Mouse (Mus musculus): ENCODE measurements around the gene Sparcl1. TPM values are rescaled to one million over a fixed set of nuclear protein-coding genes. Genes with fewer than 3 reads are reported as not detected.

Gene Sparcl1
- polyA plus RNA-seq, 1 experiment from 2014 or later: 84.5 TPM

DNA sequence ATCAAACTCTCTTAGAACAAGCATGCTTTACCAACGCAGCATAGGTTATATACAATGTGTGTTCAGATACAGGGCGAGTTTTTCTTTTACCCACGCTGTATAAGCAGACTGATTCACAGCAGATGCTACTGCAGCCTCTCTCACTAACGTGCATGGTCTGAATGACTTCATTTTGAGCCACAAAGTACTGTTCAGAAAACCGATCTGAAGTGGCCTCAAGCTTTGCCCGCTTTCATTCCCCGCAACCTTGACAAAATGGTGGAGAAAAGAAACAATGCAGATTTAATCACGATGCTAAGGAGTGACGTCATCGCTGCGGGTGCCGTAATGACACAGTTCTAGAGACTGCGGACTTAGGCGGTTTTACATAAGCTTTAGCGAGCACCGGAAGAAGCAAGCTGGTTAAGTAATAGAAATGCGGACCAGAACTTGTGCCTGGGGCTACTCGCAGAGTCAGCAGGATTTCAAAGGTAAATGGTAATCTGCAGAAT, 4.6 kb downstream of the Sparcl1 start:
- Histone ChIP-seq H3K27ac (peak overlapping the region; percentile 79), H3K4me1 (replicated peaks) (peaks cover 62% of the 10 kb centered on the region), H3K36me3 (no peaks in the 10 kb centered on the region), H3K9me3 (no peaks in the 10 kb centered on the region), H3K9ac (replicated peaks) (peak overlapping the region; percentile 50), H3K4me2 (replicated peaks) (peak overlapping the region; percentile 53), H3K4me3 (replicated peaks) (peak overlapping the region; percentile 33), H3K27me3 (peaks cover 46% of the 10 kb centered on the region)
- ATAC-seq: peak; percentile 70
- 5% methylated on average over 18 of the region's 18 CpGs for WGBS

GRCm38 (mm10) chr5:104108127-104108875, 5.2 kb downstream of the Sparcl1 start:
- Histone ChIP-seq H3K4me2 (replicated peaks) (peak overlapping the region; percentile 53), H3K9ac (replicated peaks) (peak overlapping the region; percentile 50; the same call in 1 of the 2 replicates), H3K4me3 (replicated peaks) (peak overlapping the region; percentile 33), H3K36me3 (no peaks in the 10 kb centered on the region), H3K4me1 (replicated peaks) (peaks cover 59% of the 10 kb centered on the region), H3K27ac (peak overlapping the region; percentile 79), H3K27me3 (peaks cover 44% of the 10 kb centered on the region), H3K9me3 (no peaks in the 10 kb centered on the region)
- WGBS: 41% methylated on average over 11 of the region's 11 CpGs
- ATAC-seq: peak; percentile 53

- H3K9me3 ChIP-seq: no peaks in the 10 kb centered on the region
- WGBS: 44% methylated on average over 2 of the region's 2 CpGs
- ATAC-seq: no peak
Measured at GRCm38 (mm10) chr5:104104111-104104510, 9.4 kb downstream of the Sparcl1 start.

DNA sequence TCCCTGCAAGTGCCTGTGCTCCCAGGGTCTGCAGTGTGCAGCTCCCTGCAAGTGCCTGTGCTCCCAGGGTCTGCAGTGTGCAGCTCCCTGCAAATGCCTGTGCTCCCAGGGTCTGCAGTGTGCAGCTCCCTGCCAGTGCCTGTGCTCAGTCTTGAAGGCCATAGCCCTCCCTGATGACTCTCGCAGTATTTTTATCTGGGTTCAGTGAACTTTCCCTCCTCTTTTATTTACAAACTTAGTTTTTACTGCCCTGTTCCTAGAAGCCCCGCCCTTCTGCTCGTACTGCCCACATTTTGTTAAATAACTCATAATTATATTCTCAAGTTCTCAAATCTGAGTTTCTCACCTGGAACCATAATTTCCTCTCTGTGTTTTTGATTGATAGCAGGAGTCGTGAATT, 10.4 kb downstream of the Sparcl1 start:
- Histone ChIP-seq H3K4me1 (replicated peaks) (peaks cover 27% of the 10 kb centered on the region), H3K27me3 (peaks cover 32% of the 10 kb centered on the region), H3K27ac (no peak overlapping the region), H3K9ac (replicated peaks) (no peak overlapping the region), H3K4me2 (replicated peaks) (no peak overlapping the region), H3K9me3 (no peaks in the 10 kb centered on the region), H3K4me3 (replicated peaks) (no peak overlapping the region), H3K36me3 (no peaks in the 10 kb centered on the region)
- WGBS: 79% methylated on average over 4 of the region's 4 CpGs
- no peak for ATAC-seq

More at GRCm38 (mm10) chr5:104104111-104104510, 9.4 kb downstream of the Sparcl1 start:
- Histone ChIP-seq H3K36me3 (no peaks in the 10 kb centered on the region), H3K27ac (no peak overlapping the region), H3K27me3 (peaks cover 35% of the 10 kb centered on the region), H3K4me2 (replicated peaks) (no peak overlapping the region), H3K4me3 (replicated peaks) (no peak overlapping the region), H3K4me1 (replicated peaks) (peaks cover 33% of the 10 kb centered on the region), H3K9ac (replicated peaks) (no peak overlapping the region)

DNA sequence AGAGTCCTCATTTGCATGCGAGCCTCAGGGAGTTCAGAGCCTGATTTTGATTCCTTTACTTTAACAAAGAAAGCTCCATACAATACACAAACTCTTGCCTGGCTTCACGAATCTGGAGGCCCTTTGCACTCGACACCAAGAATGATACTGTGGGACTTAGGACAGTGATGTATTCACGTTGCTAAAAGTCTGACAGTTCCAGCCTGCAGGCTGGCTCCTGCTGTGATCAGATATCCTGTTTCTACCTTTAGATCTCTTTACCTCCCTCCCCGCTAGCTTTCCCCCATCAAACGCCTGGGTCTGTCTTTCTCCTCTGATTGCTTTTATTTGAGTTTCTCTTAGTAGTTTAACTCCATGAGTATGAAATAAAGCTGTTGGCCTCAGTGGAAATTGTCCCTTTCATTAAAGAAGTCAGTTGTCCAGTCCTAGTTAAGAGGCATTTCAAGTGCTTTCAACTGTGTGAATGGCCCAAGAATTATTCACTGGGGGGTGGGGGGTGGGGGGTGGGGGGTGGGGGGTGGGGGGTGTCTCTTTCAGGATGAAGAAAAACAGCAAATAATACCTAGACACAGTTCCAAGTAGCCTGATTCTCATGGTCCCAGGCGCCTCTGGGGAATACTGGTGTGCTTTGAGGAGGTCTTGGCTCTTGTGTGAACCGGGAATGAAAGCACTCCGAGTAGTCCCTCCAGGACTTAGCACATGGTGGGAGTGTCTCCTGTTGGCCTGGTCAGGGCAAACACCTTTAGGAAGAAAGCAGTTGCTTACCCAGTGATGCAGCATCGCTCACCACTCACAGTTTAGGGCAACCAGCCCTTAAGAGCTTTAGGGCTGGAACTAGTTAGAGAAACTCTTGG, 11.6 kb downstream of the Sparcl1 start:
- peaks cover 24% of the 10 kb centered on the region for H3K4me1 ChIP-seq (replicated peaks)
- peak; percentile 69 for ATAC-seq
- peak overlapping the region; percentile 44 for H3K27ac ChIP-seq
- no peak overlapping the region for H3K9ac ChIP-seq (replicated peaks)
- H3K36me3 ChIP-seq: no peaks in the 10 kb centered on the region
- peaks cover 21% of the 10 kb centered on the region for H3K27me3 ChIP-seq
- no peaks in the 10 kb centered on the region for H3K9me3 ChIP-seq
- 12% methylated on average over 10 of the region's 10 CpGs for WGBS
- H3K4me3 ChIP-seq (replicated peaks): no peak overlapping the region
- no peak overlapping the region for H3K4me2 ChIP-seq (replicated peaks)

DNA sequence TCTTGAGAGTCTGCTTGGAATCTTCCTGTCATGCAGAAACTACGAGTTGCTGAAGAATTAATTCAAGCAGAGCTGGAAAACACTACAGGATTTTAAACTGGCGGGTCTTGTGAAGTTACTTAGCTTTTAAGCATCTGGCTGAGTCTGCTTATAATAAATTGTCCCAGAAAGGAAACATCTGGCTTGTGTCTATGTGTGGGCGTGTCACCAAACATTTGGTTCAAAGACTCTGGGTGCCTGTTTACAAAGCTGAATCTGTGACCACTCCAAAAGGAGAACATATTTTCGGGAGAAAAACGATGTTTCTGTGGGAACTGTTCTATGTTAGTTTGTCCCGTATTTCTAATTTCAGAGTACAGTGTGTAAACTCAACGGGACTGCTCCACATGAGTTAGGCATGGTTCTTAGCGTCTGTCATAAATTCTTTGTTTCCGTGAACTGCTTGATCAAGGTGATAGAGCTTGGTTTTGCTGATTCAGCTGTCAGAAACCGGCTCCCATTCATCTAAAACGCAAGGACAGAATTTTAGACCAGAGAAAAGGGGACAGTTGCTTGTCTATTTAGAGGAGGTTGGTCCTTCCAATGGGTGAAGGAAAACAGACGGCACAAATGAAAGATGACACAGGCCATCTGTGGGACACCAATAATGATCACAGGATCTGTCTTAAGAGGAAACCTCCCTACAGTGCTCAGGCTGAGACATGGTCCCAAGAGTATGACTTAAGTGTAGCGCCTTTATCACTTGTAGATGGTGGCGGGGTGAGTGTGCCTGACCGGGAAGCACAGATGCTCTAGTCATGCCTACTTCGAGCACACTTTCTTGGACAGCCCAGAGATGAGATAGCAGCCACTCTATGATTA, 17.2 kb downstream of the Sparcl1 start:
- H3K4me1 ChIP-seq (replicated peaks): peaks cover 8% of the 10 kb centered on the region; the same call in 1 of the 2 replicates
- WGBS: 86% methylated on average over 16 of the region's 16 CpGs
- no peaks in the 10 kb centered on the region for H3K9me3 ChIP-seq
- H3K36me3 ChIP-seq: no peaks in the 10 kb centered on the region
- no peak overlapping the region for H3K9ac ChIP-seq (replicated peaks)
- ATAC-seq: no peak
- H3K4me3 ChIP-seq (replicated peaks): no peak overlapping the region
- no peak overlapping the region for H3K27ac ChIP-seq
- H3K4me2 ChIP-seq (replicated peaks): no peak overlapping the region
- no peaks in the 10 kb centered on the region for H3K27me3 ChIP-seq

GRCm38 (mm10) chr5:104095416-104096077, 18.0 kb downstream of the Sparcl1 start:
- no peaks in the 10 kb centered on the region for H3K9me3 ChIP-seq
- no peak for ATAC-seq
- H3K27ac ChIP-seq: no peak overlapping the region
- 89% methylated on average over 11 of the region's 11 CpGs for WGBS
- H3K36me3 ChIP-seq: no peaks in the 10 kb centered on the region
- H3K4me3 ChIP-seq (replicated peaks): no peak overlapping the region
- H3K27me3 ChIP-seq: no peaks in the 10 kb centered on the region
- no peak overlapping the region for H3K4me2 ChIP-seq (replicated peaks)
- H3K4me1 ChIP-seq (replicated peaks): peaks cover 4% of the 10 kb centered on the region; the same call in 1 of the 2 replicates
- no peak overlapping the region for H3K9ac ChIP-seq (replicated peaks)

DNA sequence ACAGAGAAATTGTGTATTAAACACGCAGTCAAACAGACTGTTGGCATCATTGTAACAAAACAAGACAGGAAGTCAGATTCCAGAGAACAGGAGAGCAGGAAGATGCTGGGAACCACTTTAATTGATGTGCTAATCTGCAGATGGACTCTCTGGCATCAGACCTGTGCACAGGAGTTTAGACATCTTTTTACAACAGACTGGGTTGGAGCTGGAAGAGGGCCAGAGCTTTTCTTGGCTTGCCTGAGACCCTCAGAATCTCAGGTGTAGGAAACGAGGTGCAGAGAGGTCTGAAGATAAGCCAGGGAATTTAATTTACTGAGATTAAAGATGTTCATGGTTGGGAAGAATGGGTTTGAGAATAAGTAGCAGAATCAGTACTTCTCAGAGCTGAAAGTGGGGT, 23.8 kb downstream of the Sparcl1 start:
- Histone ChIP-seq H3K9ac (replicated peaks) (no peak overlapping the region), H3K4me2 (replicated peaks) (no peak overlapping the region), H3K27ac (no peak overlapping the region), H3K27me3 (no peaks in the 10 kb centered on the region), H3K4me3 (replicated peaks) (no peak overlapping the region), H3K9me3 (no peaks in the 10 kb centered on the region), H3K4me1 (replicated peaks) (no peaks in the 10 kb centered on the region), H3K36me3 (no peaks in the 10 kb centered on the region)
- WGBS: 87% methylated on average over 2 of the region's 2 CpGs
- ATAC-seq: no peak

DNA sequence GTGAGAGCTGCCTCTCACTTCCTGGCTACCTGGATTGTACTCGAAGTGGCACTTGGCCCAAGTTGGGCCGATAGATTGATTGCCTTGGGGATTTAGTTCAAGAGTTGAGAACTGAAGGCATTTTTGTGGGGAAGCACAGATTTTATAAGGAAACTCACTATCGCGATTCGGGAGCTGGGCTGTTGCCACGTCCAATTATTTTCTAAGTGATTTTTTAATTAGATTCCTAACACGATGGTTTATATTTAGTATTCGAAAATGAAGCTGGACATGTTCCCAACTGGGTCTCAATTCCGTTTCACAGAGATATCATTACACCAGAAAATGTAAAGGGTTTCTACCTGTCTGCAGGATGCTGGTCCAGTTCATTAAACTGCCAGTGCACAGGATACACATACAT, 28.2 kb downstream of the Sparcl1 start:
- H3K36me3 ChIP-seq: no peaks in the 10 kb centered on the region
- ATAC-seq: no peak
- H3K27me3 ChIP-seq: no peaks in the 10 kb centered on the region
- 91% methylated on average over 9 of the region's 9 CpGs for WGBS
- H3K27ac ChIP-seq: no peak overlapping the region
- H3K9ac ChIP-seq (replicated peaks): no peak overlapping the region
- H3K4me1 ChIP-seq (replicated peaks): no peaks in the 10 kb centered on the region
- H3K4me2 ChIP-seq (replicated peaks): no peak overlapping the region
- no peaks in the 10 kb centered on the region for H3K9me3 ChIP-seq
- H3K4me3 ChIP-seq (replicated peaks): no peak overlapping the region

DNA sequence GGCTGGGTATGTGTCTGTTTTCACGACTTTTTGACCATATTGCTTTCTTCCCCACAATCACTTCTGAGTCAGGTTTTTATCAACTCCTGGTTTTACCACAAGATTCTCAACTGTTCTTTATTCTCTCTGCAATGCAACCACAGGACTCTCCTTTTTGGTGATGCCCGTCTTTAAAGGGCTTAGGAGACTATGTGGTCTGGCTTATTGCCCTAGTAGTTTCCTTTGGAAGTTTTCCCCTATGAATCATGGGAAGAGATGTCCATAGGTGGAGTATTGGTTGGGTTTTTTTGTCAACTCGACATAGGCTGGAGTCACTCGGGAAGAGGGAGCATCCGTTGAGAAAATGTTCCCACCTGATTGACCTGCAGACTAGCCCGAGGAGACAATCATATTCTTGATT, 32.8 kb downstream of the Sparcl1 start:
- Histone ChIP-seq H3K27me3 (peaks cover 2% of the 10 kb centered on the region; the same call in 1 of the 2 replicates), H3K4me3 (replicated peaks) (no peak overlapping the region), H3K9me3 (no peaks in the 10 kb centered on the region), H3K4me1 (replicated peaks) (no peaks in the 10 kb centered on the region), H3K9ac (replicated peaks) (no peak overlapping the region), H3K4me2 (replicated peaks) (no peak overlapping the region), H3K27ac (no peak overlapping the region), H3K36me3 (no peaks in the 10 kb centered on the region)
- WGBS: 91% methylated on average over 6 of the region's 6 CpGs
- ATAC-seq: no peak

- WGBS: 96% methylated on average over 7 of the region's 7 CpGs
- Histone ChIP-seq H3K36me3 (no peaks in the 10 kb centered on the region), H3K4me1 (replicated peaks) (peaks cover 4% of the 10 kb centered on the region), H3K4me3 (replicated peaks) (no peak within 1 kb of the TSS), H3K4me2 (replicated peaks) (no peak within 1 kb of the TSS), H3K27me3 (peaks cover 13% of the 10 kb centered on the region; the same call in 1 of the 2 replicates), H3K9ac (replicated peaks) (no peak within 1 kb of the TSS), H3K27ac (no peak within 1 kb of the TSS), H3K9me3 (no peaks in the 10 kb centered on the region)
- ATAC-seq: no peak
Measured at GRCm38 (mm10) chr5:104077508-104077907, 36.0 kb downstream of the Sparcl1 start, which contains the start of gene Gm17660. Gene Gm17660 (minus strand): TSS chr5:104077608.
